Mouse (Mus musculus) heart, embryonic 14.5 days (tissue): ENCODE measurements around the gene Cpvl. TPM values are rescaled to one million over a fixed set of nuclear protein-coding genes. Genes with fewer than 3 reads are reported as not detected.
A peak's percentile ranks its signal among the peaks of the same experiment; 100 is the strongest.

ENCODE experiments used
- ATAC-seq: fragments of 200-750 bp; cut with Nextera tagmentation; 2 replicates; pipeline ENCODE4 v1.8.0; 2017; ENCODE audit warnings: low read depth, moderate TSS enrichment; ENCODE audit not compliant: insufficient number of reproducible peaks, insufficient read depth, low FRiP score
- H3K27ac ChIP-seq, 2 experiments: fragments of 200-500 bp in 1 of 2; fragments of 300-500 bp in 1 of 2; sonication (generic) in 1 of 2; replicated peaks in 1 of 2; 2 replicates each; pipeline ENCODE4 v1.5.1; 2012 to 2014; ENCODE audit warnings: low read depth in 2 of 2, low read length in 2 of 2, control low read depth in 1 of 2, mild to moderate bottlenecking in 1 of 2, mixed read lengths in 1 of 2; ENCODE audit not compliant: control insufficient read depth in 1 of 2, insufficient read depth in 1 of 2
- H3K27me3 ChIP-seq: fragments of 300-500 bp; sonication (generic); 2 replicates; pipeline ENCODE4 v1.6.1; 2014; ENCODE audit warnings: mild to moderate bottlenecking, low read length, control low read depth; ENCODE audit not compliant: control insufficient read depth, insufficient read depth
- H3K36me3 ChIP-seq: fragments of 300-500 bp; sonication (generic); 2 replicates; pipeline ENCODE4 v1.6.1; 2014; ENCODE audit warnings: mild to moderate bottlenecking, control low read depth, low read length, mixed read lengths; ENCODE audit not compliant: control insufficient read depth, insufficient read depth
- H3K4me1 ChIP-seq, 2 experiments: fragments of 200-500 bp in 1 of 2; fragments of 300-500 bp in 1 of 2; sonication (generic) in 1 of 2; 2 replicates each; pipeline ENCODE4 v1.6.1; 2012 to 2014; ENCODE audit warnings: low read length in 2 of 2, control low read depth in 1 of 2, mixed read lengths in 1 of 2; ENCODE audit not compliant: control insufficient read depth in 2 of 2, insufficient read depth in 2 of 2
- H3K4me2 ChIP-seq: fragments of 300-500 bp; sonication (generic); 2 replicates; pipeline ENCODE4 v1.6.1; 2014; ENCODE audit warnings: mild to moderate bottlenecking, low read length
- H3K4me3 ChIP-seq, 2 experiments: fragments of 200-500 bp in 1 of 2; fragments of 300-500 bp in 1 of 2; sonication (generic) in 1 of 2; 2 replicates each; pipeline ENCODE4 v1.5.1; 2012 to 2014; ENCODE audit warnings: low read length in 2 of 2, mild to moderate bottlenecking in 2 of 2, control low read depth in 1 of 2, low read depth in 1 of 2, moderate library complexity in 1 of 2; ENCODE audit not compliant: control insufficient read depth in 1 of 2, insufficient read depth in 1 of 2
- H3K9ac ChIP-seq: fragments of 300-500 bp; sonication (generic); 2 replicates; pipeline ENCODE4 v1.6.1; 2014; ENCODE audit warnings: mild to moderate bottlenecking, low read length
- H3K9me3 ChIP-seq: fragments of 300-500 bp; sonication (generic); 2 replicates; pipeline ENCODE4 v1.6.1; 2016; ENCODE audit warnings: low read length, control low read depth; ENCODE audit not compliant: control insufficient read depth
- WGBS: fragments of 180-500 bp; shearing (Covaris S2); extraction: QIAGEN DNeasy Blood & Tissue Kit; methylation state at CpG from one replicate; pipeline ENCODE4 v1.1.7; 2014; 5-methylcytosine and 5-hydroxymethylcytosine counted together
- polyA plus RNA-seq: library from polyadenylated mRNA; unstranded; fragments of >200 nt; fragmentation: Nextera tagmentation; extraction: Ambion mirVana; gene quantifications from 2 replicates; pipeline ENCODE4 v1.2.1, GENCODE M21; 2014

Cpvl gene
- not detected in 2 replicates for polyA plus RNA-seq

- Histone ChIP-seq H3K27me3 (no peaks in the 10 kb centered on the region), H3K36me3 (no peaks in the 10 kb centered on the region), H3K9me3 (no peaks in the 10 kb centered on the region), H3K27ac (no peak within 1 kb of the TSS), H3K4me1 (peaks cover 3 to 6% of the 10 kb centered on the region in 2 experiments; a peak in 3 of 4 replicates), H3K9ac (no peak within 1 kb of the TSS), H3K4me3 (no peak within 1 kb of the TSS), H3K4me2 (no peak within 1 kb of the TSS)
- ATAC-seq, result no peak
- 79% methylated on average over 5 of the region's 5 CpGs for WGBS
These were observed at the start of gene Cpvl for GRCm38 (mm10) chr6:53978571-53978970. Gene Cpvl (minus strand): TSS chr6:53978671.

GRCm38 (mm10) chr6:54023846-54024245, 45.4 kb upstream of the Cpvl start:
- Histone ChIP-seq H3K27ac (no peak overlapping the region), H3K4me2 (no peak overlapping the region), H3K27me3 (no peaks in the 10 kb centered on the region), H3K36me3 (no peaks in the 10 kb centered on the region), H3K9ac (no peak overlapping the region), H3K4me3 (no peak overlapping the region), H3K4me1 (no peaks in the 10 kb centered on the region), H3K9me3 (no peaks in the 10 kb centered on the region)
- ATAC-seq, result no peak
- 91% methylated on average over 5 of the region's 5 CpGs for WGBS

GRCm38 (mm10) chr6:54021123-54021789, 42.8 kb upstream of the Cpvl start:
- H3K9me3 ChIP-seq, result no peaks in the 10 kb centered on the region
- H3K27me3 ChIP-seq, result no peaks in the 10 kb centered on the region
- no peak overlapping the region for H3K4me3 ChIP-seq
- H3K4me2 ChIP-seq, result peak overlapping the region; percentile 23; the same call in 1 of the 2 replicates
- no peak overlapping the region for H3K9ac ChIP-seq
- ATAC-seq, result peak; percentile 61
- H3K36me3 ChIP-seq, result no peaks in the 10 kb centered on the region
- peak overlapping the region; percentile 26 to 59; a peak in 3 of 4 replicates for H3K27ac ChIP-seq
- peaks cover 3 to 4% of the 10 kb centered on the region in 2 experiments; a peak in 3 of 4 replicates for H3K4me1 ChIP-seq
- WGBS, result 48% methylated on average over 15 of the region's 15 CpGs

- Histone ChIP-seq H3K36me3 (no peaks in the 10 kb centered on the region), H3K27ac (no peak overlapping the region), H3K9ac (no peak overlapping the region), H3K27me3 (no peaks in the 10 kb centered on the region), H3K4me1 (peaks cover 3 to 4% of the 10 kb centered on the region in 2 experiments; a peak in 3 of 4 replicates), H3K4me3 (no peak overlapping the region), H3K9me3 (no peaks in the 10 kb centered on the region), H3K4me2 (no peak overlapping the region)
- ATAC-seq, result no peak
- whole genome bisulfite sequencing, result 68% methylated on average over 5 of the region's 5 CpGs
These were observed 40.4 kb upstream of the Cpvl start for GRCm38 (mm10) chr6:54018861-54019260.

GRCm38 (mm10) chr6:54018038-54018437, 39.6 kb upstream of the Cpvl start:
- H3K4me2 ChIP-seq, result no peak overlapping the region
- no peak for ATAC-seq
- H3K9me3 ChIP-seq, result no peaks in the 10 kb centered on the region
- H3K9ac ChIP-seq, result no peak overlapping the region
- no peak overlapping the region for H3K27ac ChIP-seq
- no peaks in the 10 kb centered on the region for H3K36me3 ChIP-seq
- WGBS, result 12% methylated on average over 2 of the region's 2 CpGs
- no peaks in the 10 kb centered on the region for H3K27me3 ChIP-seq
- H3K4me1 ChIP-seq, result peaks cover 3 to 4% of the 10 kb centered on the region in 2 experiments; a peak in 3 of 4 replicates
- H3K4me3 ChIP-seq, result no peak overlapping the region

- H3K27me3 ChIP-seq, result no peaks in the 10 kb centered on the region
- no peak overlapping the region for H3K9ac ChIP-seq
- no peaks in the 10 kb centered on the region for H3K36me3 ChIP-seq
- H3K4me3 ChIP-seq, result no peak overlapping the region
- H3K4me2 ChIP-seq, result no peak overlapping the region
- whole genome bisulfite sequencing, result 86% methylated on average over 1 of the region's 1 CpGs
- no peaks in the 10 kb centered on the region for H3K9me3 ChIP-seq
- H3K4me1 ChIP-seq, result peaks cover 5 to 6% of the 10 kb centered on the region in 2 experiments; a peak in 3 of 4 replicates
- no peak for ATAC-seq
- H3K27ac ChIP-seq, result no peak overlapping the region
These were observed 33.7 kb upstream of the Cpvl start for GRCm38 (mm10) chr6:54012163-54012562.

GRCm38 (mm10) chr6:54010362-54010761, 31.9 kb upstream of the Cpvl start:
- Histone ChIP-seq H3K36me3 (no peaks in the 10 kb centered on the region), H3K9ac (no peak overlapping the region), H3K4me2 (no peak overlapping the region), H3K4me3 (no peak overlapping the region), H3K27me3 (no peaks in the 10 kb centered on the region), H3K27ac (no peak overlapping the region), H3K9me3 (no peaks in the 10 kb centered on the region), H3K4me1 (peaks cover 5 to 6% of the 10 kb centered on the region in 2 experiments; a peak in 3 of 4 replicates)
- 82% methylated on average over 9 of the region's 9 CpGs for WGBS
- ATAC-seq, result no peak
